Mouse (Mus musculus): Measurements from ENCODE around the gene Odc1.

- TF ChIP-seq CTCF (IDR thresholded peaks at IDR 0.05; ENCODE audit: low read depth, low read length) (peak; percentile 89), POLR2A (IDR thresholded peaks at IDR 0.05; ENCODE audit: borderline replicate concordance, low read depth, low read length) (no peak)
These were observed 9.8 kb downstream of the Odc1 start for GRCm38 (mm10) chr12:17554200-17554951.
